Mouse (Mus musculus) embryonic fibroblast, embryonic 13.5 days (primary cell): ENCODE data around the gene Fpr1.

Experiments used
- CTCF ChIP-seq: IDR thresholded peaks from 2 replicates; pipeline ENCODE4 v1.5.1; 2011; ENCODE audit warnings: mild to moderate bottlenecking, control low read depth, low read length, moderate library complexity, borderline replicate concordance; ENCODE audit not compliant: insufficient read depth
- POLR2A ChIP-seq: IDR thresholded peaks from 2 replicates; pipeline ENCODE4 v1.6.1; 2011; ENCODE audit warnings: low read depth, mild to moderate bottlenecking, control low read depth, low read length, moderate library complexity

- TF ChIP-seq CTCF (no peak), POLR2A (no peak)
Measured at GRCm38 (mm10) chr17:17848988-17849387, 34.8 kb downstream of the Fpr1 start.
